Mouse (Mus musculus) gastrocnemius, adult 8-10 months (tissue): ENCODE data around the gene Hoxa10. TPM values are rescaled to one million over a fixed set of nuclear protein-coding genes. Genes with fewer than 3 reads are reported as not detected.

Experiments used
- DNase-seq, 2 experiments: peaks; one replicate each; pipeline ENCODE4 v3.0.0; 2022; ENCODE audit warnings: low spot score in 2 of 2
- microRNA-seq: library from miRNA; unstranded; fragments of <30 nt; microRNA quantifications from one replicate; pipeline ENCODE4 v1.2.0, GENCODE M21; 2022
- total RNA-seq, 4 experiments: library from RNA; stranded (reverse); gene quantifications; 2 replicates each; pipeline ENCODE4 v1.2.4; 2022

The Hoxa10 gene
- total RNA-seq, 4 experiments from 2014 or later, result 14.5 to 15.2 (median 14.8) TPM

GRCm38 (mm10) chr6:52186500-52186899 is 54.2 kb downstream of the Hoxa10 start:
- DNase-seq, result no peak

GRCm38 (mm10) chr6:52185834-52186233 is 54.8 kb downstream of the Hoxa10 start:
- no peak for DNase-seq

- DNase-seq, result no peak
Observed at GRCm38 (mm10) chr6:52185222-52185621, 55.4 kb downstream of the Hoxa10 start.

DNA sequence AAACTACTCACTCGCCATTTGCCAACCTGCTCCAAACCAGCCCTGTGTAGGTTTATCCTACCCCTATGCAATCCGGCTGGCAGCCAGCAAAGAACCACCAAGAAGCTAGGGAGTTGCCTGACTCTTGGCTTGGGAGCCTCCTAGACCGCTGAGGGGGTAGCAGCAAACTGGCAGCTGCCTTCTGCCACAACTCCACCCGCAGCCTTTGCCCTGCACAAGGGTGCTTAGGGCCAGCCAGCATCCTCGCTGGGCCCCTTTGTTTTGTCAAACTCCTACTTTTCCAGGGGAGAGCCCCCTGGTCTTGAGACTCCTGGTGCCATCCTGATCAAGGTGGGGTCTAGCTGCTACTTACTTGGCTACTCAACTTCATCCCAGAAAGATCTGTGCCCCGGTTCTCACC is 56.0 kb downstream of the Hoxa10 start:
- DNase-seq, result no peak

DNA sequence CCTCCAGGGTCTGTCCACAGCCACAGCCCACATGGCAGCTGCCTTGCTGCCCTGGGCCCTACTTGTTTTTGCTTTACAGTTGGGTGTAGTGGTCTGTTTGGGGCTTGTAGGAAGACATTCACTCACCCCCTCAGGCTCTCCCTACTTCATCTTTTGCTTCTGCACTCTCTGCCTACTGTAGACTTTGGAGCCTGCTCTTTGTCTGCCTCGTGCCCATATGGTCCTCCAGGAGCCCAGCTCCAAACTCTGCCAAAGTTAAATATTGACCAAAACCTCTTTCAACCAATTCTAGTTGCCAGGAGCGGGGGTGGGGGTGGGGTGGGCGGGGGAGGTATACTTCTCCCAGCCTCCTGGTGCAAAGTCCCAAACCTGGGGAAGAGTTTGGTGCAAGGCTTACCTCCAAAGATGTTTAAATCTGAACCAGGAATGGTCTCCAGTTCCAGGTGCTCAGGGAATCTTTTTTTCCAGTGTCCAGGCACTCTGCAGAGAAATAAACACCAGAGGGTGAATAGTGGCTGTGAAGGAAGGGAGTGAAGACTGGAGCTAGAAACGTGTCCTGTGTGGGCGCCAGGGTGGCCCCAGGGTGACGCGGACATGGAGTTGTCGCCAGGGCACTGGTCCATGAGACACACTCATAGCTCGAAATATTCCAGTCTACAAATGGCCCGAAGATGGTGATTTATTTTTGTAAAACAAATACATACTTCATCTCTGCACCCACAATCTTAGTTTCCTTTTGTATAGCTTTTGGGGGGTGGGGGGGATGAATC is 57.2 kb downstream of the Hoxa10 start:
- no peak for DNase-seq

DNA sequence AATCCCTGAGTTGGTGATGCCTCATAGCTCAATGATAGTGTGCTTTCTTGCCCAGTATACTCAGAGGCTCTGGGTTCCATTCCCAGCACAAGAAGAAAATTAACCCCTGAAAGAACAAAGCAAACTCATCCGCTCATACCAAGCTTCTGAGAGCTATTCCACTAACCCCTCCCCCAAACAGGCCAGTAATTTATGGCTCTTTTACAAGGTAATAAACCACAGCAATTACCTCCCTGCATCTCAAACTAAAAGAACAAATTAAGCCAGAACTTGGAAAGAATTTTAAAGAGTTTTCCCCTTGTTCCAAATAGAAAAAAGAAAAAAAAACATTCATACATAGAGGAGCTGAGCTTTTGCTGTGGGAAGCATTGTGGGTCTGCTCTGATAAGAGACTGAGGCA is 57.9 kb downstream of the Hoxa10 start:
- DNase-seq, result no peak

DNA sequence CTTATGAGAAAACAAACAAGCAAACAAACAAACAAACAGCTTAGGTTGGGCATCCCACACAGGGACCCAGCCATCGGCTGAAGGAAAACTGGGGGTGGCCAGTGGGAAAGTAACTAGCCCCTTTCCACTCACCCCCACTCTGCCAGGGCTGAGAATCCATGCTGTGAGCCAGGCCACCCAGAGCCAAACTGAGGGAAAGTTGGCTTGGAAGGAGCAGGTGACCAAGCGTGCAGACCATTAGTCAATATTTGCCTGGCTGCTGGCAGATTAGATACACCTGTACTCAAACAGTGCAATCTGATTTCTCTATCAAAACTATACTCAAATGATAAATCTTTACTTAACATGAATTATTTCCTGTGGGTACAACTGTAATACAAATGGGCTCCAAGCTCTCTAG is 58.6 kb downstream of the Hoxa10 start:
- no peak for DNase-seq

Small RNA genes lying within 50 kb of the gene (microRNA-seq; reads per million reads assigned to microRNA genes)
- 12,601 reads per million, percentile 93 among the genes with 10 or more reads in this experiment for gene Mir196b

Other genes with a start within 250 kb of the Hoxa10 start
- 1 to 10 TPM; 2.9 to 6.1 (median 3.1) TPM for gene Skap2, start 228.3 kb downstream of the Hoxa10 start, total RNA-seq
- under 1 TPM in 2 of 4 experiments, not detected in 2; 0.16 to 0.17 TPM for gene Hoxa1, start 82.5 kb downstream of the Hoxa10 start, total RNA-seq
- under 1 TPM; 0.19 to 0.65 (median 0.58) TPM for gene Hoxa2, start 76.0 kb downstream of the Hoxa10 start, total RNA-seq
- gene 5730596B20Rik, start 63.4 kb downstream of the Hoxa10 start, total RNA-seq, result under 1 TPM in 1 of 4 experiments, not detected in 3; 0.13 TPM
- 1 to 10 TPM; 1.8 to 2.8 (median 2.1) TPM for gene Hoxa4, start 49.1 kb downstream of the Hoxa10 start, total RNA-seq
- 1 to 10 TPM; 1.2 to 1.9 (median 1.5) TPM for gene Hoxa5, start 36.3 kb downstream of the Hoxa10 start, total RNA-seq
- gene Hoxa6, start 32.1 kb downstream of the Hoxa10 start, total RNA-seq, result 1 to 10 TPM in 2 of 4 experiments, under 1 TPM in 2; 0.45 to 2.3 (median 1.2) TPM
- 1 to 10 TPM; 1.3 to 2.9 (median 2.0) TPM for gene Hoxa3, start 27.5 kb downstream of the Hoxa10 start, total RNA-seq
- under 1 TPM; 0.36 to 0.80 (median 0.51) TPM for gene Gm28308, start 27.5 kb downstream of the Hoxa10 start, total RNA-seq
- 1 to 10 TPM; 4.7 to 5.9 (median 5.4) TPM for gene Hoxa7, start 19.0 kb downstream of the Hoxa10 start, total RNA-seq
- 1 to 10 TPM; 5.2 to 8.3 (median 7.5) TPM for gene Hoxa9, start 9.8 kb downstream of the Hoxa10 start, total RNA-seq
- 1 to 10 TPM; 2.0 to 3.0 (median 2.9) TPM for gene Hoxa11, start 5.0 kb upstream of the Hoxa10 start, total RNA-seq
- 1 to 10 TPM; 4.1 to 5.2 (median 4.9) TPM for gene Hoxa13, start 20.0 kb upstream of the Hoxa10 start, total RNA-seq
- not detected for gene Evx1, start 72.6 kb upstream of the Hoxa10 start, total RNA-seq